Mouse (Mus musculus) thymus, postnatal 10 days (tissue): ENCODE measurements around the gene Tmem209.

Source experiments
- DNase-seq, 2 experiments: peaks; one replicate each; pipeline ENCODE4 v3.0.0; 2021; ENCODE audit warnings: low spot score in 2 of 2

Tmem209 gene

GRCm38 (mm10) chr6:30461755-30462344 lies 47.7 kb downstream of the Tmem209 start:
- no peak for DNase-seq

- DNase-seq = peak; percentile 7 to 31
Observed at GRCm38 (mm10) chr6:30460750-30461446, 48.7 kb downstream of the Tmem209 start.

GRCm38 (mm10) chr6:30459811-30460749 lies 49.5 kb downstream of the Tmem209 start:
- peak; percentile 57 to 88 for DNase-seq

GRCm38 (mm10) chr6:30459056-30459747 lies 50.4 kb downstream of the Tmem209 start:
- DNase-seq = no peak

- no peak for DNase-seq
Observed at GRCm38 (mm10) chr6:30458626-30459025, 51.0 kb downstream of the Tmem209 start.

- no peak for DNase-seq
Observed at GRCm38 (mm10) chr6:30456991-30457390, 52.6 kb downstream of the Tmem209 start.

GRCm38 (mm10) chr6:30439576-30439975 lies 70.0 kb downstream of the Tmem209 start:
- DNase-seq = no peak

- DNase-seq = no peak
Observed at GRCm38 (mm10) chr6:30437054-30437453, 72.5 kb downstream of the Tmem209 start.

GRCm38 (mm10) chr6:30436476-30436875 lies 73.1 kb downstream of the Tmem209 start:
- DNase-seq = no peak

GRCm38 (mm10) chr6:30432461-30433192 lies 77.0 kb downstream of the Tmem209 start:
- DNase-seq = no peak
